Mouse (Mus musculus): ENCODE measurements at regions not wholly inside any gene's neighbourhood (a gene's known extent, or its start where the extent isn't known, plus 50 kb on each side); places are given as distances from the start of the nearest gene placed in this dataset.

DNA sequence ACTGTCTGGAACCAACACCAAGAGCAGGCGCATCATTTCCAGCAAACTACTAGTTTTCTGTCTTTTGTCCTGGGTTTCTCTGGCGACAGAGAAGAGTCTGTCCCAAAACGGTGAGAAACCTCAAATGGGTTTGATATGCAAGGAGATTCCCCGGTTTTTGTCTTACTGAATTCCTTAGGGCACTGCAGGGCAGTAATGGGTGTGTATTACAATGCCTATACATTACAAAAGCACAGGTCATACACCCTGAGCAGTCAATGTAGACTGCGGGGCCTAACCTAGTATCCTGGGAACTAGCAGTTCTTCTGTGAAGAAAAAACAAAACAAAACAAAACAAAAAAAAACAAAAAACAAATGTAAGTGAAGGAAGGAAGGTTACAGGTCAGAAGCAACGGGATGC, 188.3 kb downstream of the Wdr11 start:
- Histone ChIP-seq H3K4me3 (replicated peaks; ENCODE audit: low read length) (no peak overlapping the region), H3K4me2 (ENCODE audit: low read length) (no peak overlapping the region), H3K9ac (replicated peaks; ENCODE audit: low read depth, low read length) (no peak overlapping the region), H3K27me3 (replicated peaks; ENCODE audit: control insufficient read depth, insufficient read depth, low read length) (no peaks in the 10 kb centered on the region), H3K4me1 (replicated peaks; ENCODE audit: control insufficient read depth, insufficient read depth, low read length) (peaks cover 25% of the 10 kb centered on the region), H3K9me3 (ENCODE audit: control insufficient read depth, low read length) (no peaks in the 10 kb centered on the region), H3K27ac (ENCODE audit: low read length) (no peak overlapping the region), H3K36me3 (ENCODE audit: control insufficient read depth, insufficient read depth) (no peaks in the 10 kb centered on the region)
- 80% methylated on average over 6 of the region's 6 CpGs for WGBS
- no peak for ATAC-seq

GRCm38 (mm10) chr7:129781756-129782155, 190.1 kb downstream of the Wdr11 start:
- no peaks in the 10 kb centered on the region for H3K36me3 ChIP-seq (ENCODE audit: control insufficient read depth, insufficient read depth)
- no peaks in the 10 kb centered on the region for H3K9me3 ChIP-seq (ENCODE audit: control insufficient read depth, low read length)
- H3K27me3 ChIP-seq (replicated peaks; ENCODE audit: control insufficient read depth, insufficient read depth, low read length) = no peaks in the 10 kb centered on the region
- no peak overlapping the region for H3K4me2 ChIP-seq (ENCODE audit: low read length)
- H3K27ac ChIP-seq (ENCODE audit: low read length) = no peak overlapping the region
- ATAC-seq = no peak
- 58% methylated on average over 3 of the region's 3 CpGs for WGBS
- no peak overlapping the region for H3K4me3 ChIP-seq (replicated peaks; ENCODE audit: low read length)
- H3K9ac ChIP-seq (replicated peaks; ENCODE audit: low read depth, low read length) = no peak overlapping the region
- peaks cover 20% of the 10 kb centered on the region for H3K4me1 ChIP-seq (replicated peaks; ENCODE audit: control insufficient read depth, insufficient read depth, low read length)

- H3K4me2 ChIP-seq (ENCODE audit: low read length) = no peak overlapping the region
- H3K36me3 ChIP-seq (ENCODE audit: control insufficient read depth, insufficient read depth) = no peaks in the 10 kb centered on the region
- 0 out of 2 replicates have a peak, but pooled peaks cover 2% of the 10 kb centered on the region for H3K27me3 ChIP-seq (replicated peaks; ENCODE audit: control insufficient read depth, insufficient read depth, low read length)
- H3K4me3 ChIP-seq (replicated peaks; ENCODE audit: low read length) = no peak overlapping the region
- ATAC-seq = no peak
- H3K27ac ChIP-seq (ENCODE audit: low read length) = no peak overlapping the region
- no peaks in the 10 kb centered on the region for H3K9me3 ChIP-seq (ENCODE audit: control insufficient read depth, low read length)
- peaks cover 11% of the 10 kb centered on the region for H3K4me1 ChIP-seq (replicated peaks; ENCODE audit: control insufficient read depth, insufficient read depth, low read length)
- WGBS = 84% methylated on average over 4 of the region's 4 CpGs
- no peak overlapping the region for H3K9ac ChIP-seq (replicated peaks; ENCODE audit: low read depth, low read length)
Observed at GRCm38 (mm10) chr7:129784966-129785365, 193.3 kb downstream of the Wdr11 start.

GRCm38 (mm10) chr7:129787011-129787410, 195.3 kb downstream of the Wdr11 start:
- 0 out of 2 replicates have a peak, but pooled peaks cover 2% of the 10 kb centered on the region for H3K27me3 ChIP-seq (replicated peaks; ENCODE audit: control insufficient read depth, insufficient read depth, low read length)
- no peak overlapping the region for H3K9ac ChIP-seq (replicated peaks; ENCODE audit: low read depth, low read length)
- no peak overlapping the region for H3K4me2 ChIP-seq (ENCODE audit: low read length)
- no peak overlapping the region for H3K27ac ChIP-seq (ENCODE audit: low read length)
- no peak overlapping the region for H3K4me3 ChIP-seq (replicated peaks; ENCODE audit: low read length)
- no peaks in the 10 kb centered on the region for H3K36me3 ChIP-seq (ENCODE audit: control insufficient read depth, insufficient read depth)
- peaks cover 17% of the 10 kb centered on the region for H3K4me1 ChIP-seq (replicated peaks; ENCODE audit: control insufficient read depth, insufficient read depth, low read length)
- 15% methylated on average over 2 of the region's 2 CpGs for WGBS
- ATAC-seq = no peak
- no peaks in the 10 kb centered on the region for H3K9me3 ChIP-seq (ENCODE audit: control insufficient read depth, low read length)

DNA sequence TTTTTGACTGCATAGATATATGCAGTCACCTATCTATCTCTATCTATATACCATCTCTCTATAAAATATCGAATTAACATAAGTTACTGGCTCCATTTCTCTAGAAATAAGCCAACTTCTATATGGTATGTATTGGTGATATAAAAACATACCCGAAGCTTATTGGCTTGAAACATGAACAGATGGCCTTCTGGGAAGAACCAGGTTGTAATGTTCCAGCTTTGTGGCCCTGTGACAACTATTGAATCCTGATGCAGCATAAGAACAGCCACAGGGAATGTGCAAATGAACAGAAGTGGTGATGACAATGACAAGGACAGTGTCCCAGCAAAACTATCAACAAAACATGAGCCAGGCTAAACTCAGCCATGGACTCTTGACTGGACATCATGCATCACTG, 196.1 kb downstream of the Wdr11 start:
- H3K9ac ChIP-seq (replicated peaks; ENCODE audit: low read depth, low read length) = no peak overlapping the region
- peaks cover 17% of the 10 kb centered on the region for H3K4me1 ChIP-seq (replicated peaks; ENCODE audit: control insufficient read depth, insufficient read depth, low read length)
- WGBS = 67% methylated on average over 2 of the region's 2 CpGs
- 0 out of 2 replicates have a peak, but pooled peaks cover 2% of the 10 kb centered on the region for H3K27me3 ChIP-seq (replicated peaks; ENCODE audit: control insufficient read depth, insufficient read depth, low read length)
- ATAC-seq = peak; percentile 47
- H3K4me2 ChIP-seq (ENCODE audit: low read length) = no peak overlapping the region
- no peak overlapping the region for H3K27ac ChIP-seq (ENCODE audit: low read length)
- H3K9me3 ChIP-seq (ENCODE audit: control insufficient read depth, low read length) = no peaks in the 10 kb centered on the region
- no peaks in the 10 kb centered on the region for H3K36me3 ChIP-seq (ENCODE audit: control insufficient read depth, insufficient read depth)
- no peak overlapping the region for H3K4me3 ChIP-seq (replicated peaks; ENCODE audit: low read length)

- H3K9me3 ChIP-seq (ENCODE audit: control insufficient read depth, low read length) = no peaks in the 10 kb centered on the region
- ATAC-seq = no peak
- H3K4me1 ChIP-seq (replicated peaks; ENCODE audit: control insufficient read depth, insufficient read depth, low read length) = peaks cover 17% of the 10 kb centered on the region
- no peak overlapping the region for H3K4me3 ChIP-seq (replicated peaks; ENCODE audit: low read length)
- 0 out of 2 replicates have a peak, but pooled peaks cover 2% of the 10 kb centered on the region for H3K27me3 ChIP-seq (replicated peaks; ENCODE audit: control insufficient read depth, insufficient read depth, low read length)
- no peak overlapping the region for H3K9ac ChIP-seq (replicated peaks; ENCODE audit: low read depth, low read length)
- H3K27ac ChIP-seq (ENCODE audit: low read length) = no peak overlapping the region
- 51% methylated on average over 6 of the region's 6 CpGs for WGBS
- H3K4me2 ChIP-seq (ENCODE audit: low read length) = no peak overlapping the region
- no peaks in the 10 kb centered on the region for H3K36me3 ChIP-seq (ENCODE audit: control insufficient read depth, insufficient read depth)
Observed at GRCm38 (mm10) chr7:129789461-129789860, 197.8 kb downstream of the Wdr11 start.

DNA sequence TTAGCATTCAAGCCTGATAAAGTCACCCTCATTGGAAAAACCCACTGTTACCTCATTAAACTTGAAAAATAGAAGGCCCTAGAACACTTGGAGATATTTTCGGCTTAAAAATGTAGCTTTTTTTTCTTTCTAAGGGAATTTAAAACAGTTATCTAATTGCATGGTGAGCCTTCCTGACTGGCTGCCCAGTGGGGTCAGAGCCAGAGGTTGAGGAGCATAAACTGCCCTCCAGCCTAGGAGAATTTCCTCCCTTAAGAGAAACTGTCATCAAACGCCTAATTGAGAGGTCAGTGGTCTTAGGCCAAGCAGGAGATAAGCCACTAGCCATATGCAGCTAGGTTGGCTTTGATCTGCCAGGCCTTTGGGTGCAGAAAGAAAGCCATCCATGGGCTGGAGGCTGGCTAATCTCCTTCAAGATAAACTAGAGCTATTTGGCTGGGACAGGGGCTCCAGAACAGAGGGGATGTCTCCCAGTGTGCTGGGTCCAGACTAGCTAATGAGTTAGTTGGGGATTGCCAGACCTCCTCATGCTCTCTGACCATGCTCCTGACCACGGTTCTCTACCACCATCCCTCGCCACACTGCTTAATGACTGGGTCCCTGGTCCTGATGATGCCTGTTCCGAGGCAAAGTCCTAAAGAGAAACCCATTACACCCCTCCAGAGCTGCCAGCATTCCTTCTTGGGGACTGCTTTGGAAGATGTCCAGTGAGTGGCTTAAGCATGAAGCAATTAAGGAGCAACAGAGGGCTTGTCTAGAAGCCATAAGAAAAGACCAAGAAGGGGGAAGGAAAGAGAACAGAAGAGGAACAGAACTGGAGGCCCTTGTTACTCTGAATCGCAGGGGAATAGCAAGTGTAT, 199.2 kb downstream of the Wdr11 start:
- Histone ChIP-seq H3K36me3 (ENCODE audit: control insufficient read depth, insufficient read depth) (no peaks in the 10 kb centered on the region), H3K4me2 (ENCODE audit: low read length) (no peak overlapping the region), H3K4me1 (replicated peaks; ENCODE audit: control insufficient read depth, insufficient read depth, low read length) (peaks cover 17% of the 10 kb centered on the region), H3K9ac (replicated peaks; ENCODE audit: low read depth, low read length) (no peak overlapping the region), H3K27ac (ENCODE audit: low read length) (0 out of 2 replicates have a peak overlapping the region, but pooled peaks have one; percentile 24), H3K27me3 (replicated peaks; ENCODE audit: control insufficient read depth, insufficient read depth, low read length) (0 out of 2 replicates have a peak, but pooled peaks cover 2% of the 10 kb centered on the region), H3K4me3 (replicated peaks; ENCODE audit: low read length) (no peak overlapping the region), H3K9me3 (ENCODE audit: control insufficient read depth, low read length) (no peaks in the 10 kb centered on the region)
- 60% methylated on average over 6 of the region's 6 CpGs for WGBS
- ATAC-seq = peak; percentile 12; the same call in 1 of the 2 replicates

- Histone ChIP-seq H3K9me3 (ENCODE audit: control insufficient read depth, low read length) (no peaks in the 10 kb centered on the region), H3K36me3 (ENCODE audit: control insufficient read depth, insufficient read depth) (no peaks in the 10 kb centered on the region), H3K4me3 (replicated peaks; ENCODE audit: low read length) (no peak overlapping the region), H3K4me2 (ENCODE audit: low read length) (no peak overlapping the region), H3K27me3 (replicated peaks; ENCODE audit: control insufficient read depth, insufficient read depth, low read length) (0 out of 2 replicates have a peak, but pooled peaks cover 2% of the 10 kb centered on the region), H3K9ac (replicated peaks; ENCODE audit: low read depth, low read length) (no peak overlapping the region), H3K27ac (ENCODE audit: low read length) (no peak overlapping the region), H3K4me1 (replicated peaks; ENCODE audit: control insufficient read depth, insufficient read depth, low read length) (peaks cover 17% of the 10 kb centered on the region)
- peak; percentile 18; the same call in 1 of the 2 replicates for ATAC-seq
- WGBS = 46% methylated on average over 6 of the region's 6 CpGs
Observed at GRCm38 (mm10) chr7:129791450-129791820, 199.8 kb downstream of the Wdr11 start.

DNA sequence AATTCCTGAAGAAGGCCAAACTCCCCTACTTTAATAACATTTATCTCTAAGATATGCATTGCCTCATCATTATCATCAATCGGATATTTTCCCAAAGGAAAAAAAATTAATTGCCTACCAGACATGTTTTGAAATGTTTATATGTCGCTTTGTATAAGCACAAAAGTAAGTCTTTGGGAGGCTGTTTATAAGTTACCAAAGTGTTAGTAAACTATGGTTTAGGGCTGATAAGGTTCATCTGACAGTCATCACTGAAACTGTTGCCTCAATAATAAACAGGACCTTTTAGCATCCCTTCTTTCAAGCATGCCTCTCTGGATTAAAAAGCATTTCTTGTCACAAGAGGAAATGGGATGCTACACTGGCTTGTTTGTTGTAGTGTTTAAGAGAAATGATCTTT, 202.1 kb downstream of the Wdr11 start:
- H3K36me3 ChIP-seq (ENCODE audit: control insufficient read depth, insufficient read depth) = no peaks in the 10 kb centered on the region
- H3K9me3 ChIP-seq (ENCODE audit: control insufficient read depth, low read length) = no peaks in the 10 kb centered on the region
- no peak overlapping the region for H3K4me2 ChIP-seq (ENCODE audit: low read length)
- 88% methylated on average over 2 of the region's 2 CpGs for WGBS
- 0 out of 2 replicates have a peak, but pooled peaks cover 2% of the 10 kb centered on the region for H3K27me3 ChIP-seq (replicated peaks; ENCODE audit: control insufficient read depth, insufficient read depth, low read length)
- peaks cover 9% of the 10 kb centered on the region; the same call in 1 of the 2 replicates for H3K4me1 ChIP-seq (replicated peaks; ENCODE audit: control insufficient read depth, insufficient read depth, low read length)
- H3K4me3 ChIP-seq (replicated peaks; ENCODE audit: low read length) = no peak overlapping the region
- no peak overlapping the region for H3K9ac ChIP-seq (replicated peaks; ENCODE audit: low read depth, low read length)
- no peak overlapping the region for H3K27ac ChIP-seq (ENCODE audit: low read length)
- ATAC-seq = no peak
